Mouse (Mus musculus): ENCODE data around the gene Lpp. TPM values are rescaled to one million over a fixed set of nuclear protein-coding genes. Genes with fewer than 3 reads are reported as not detected.

Lpp gene
- total and polyA plus RNA-seq, 3 experiments, result 0.64 to 1.2 (median 0.68) TPM

GRCm38 (mm10) chr16:24955054-24955453 is 561.7 kb downstream of the Lpp start:
- Histone ChIP-seq H3K79me2 (replicated peaks; ENCODE audit: control insufficient read depth, extremely low read depth, insufficient read depth, poor library complexity, severe bottlenecking) (no peaks in the 10 kb centered on the region), H3K4me3 (replicated peaks in 1 of 3; ENCODE audit: low read depth in 2 of 3, low read length in 2 of 3, poor library complexity in 1 of 3) (no peak overlapping the region), H3K9ac (ENCODE audit: insufficient read depth, low read depth) (no peak overlapping the region), H3K36me3 (replicated peaks in 1 of 2; ENCODE audit: control insufficient read depth in 1 of 2, insufficient read depth in 1 of 2, low read length in 1 of 2) (no peaks in the 10 kb centered on the region), H3K27me3 (replicated peaks) (no peaks in the 10 kb centered on the region), H3K4me2 (ENCODE audit: insufficient read depth, low read depth, poor library complexity, severe bottlenecking) (no peak overlapping the region), H3K4me1 (ENCODE audit: control insufficient read depth in 1 of 2, insufficient read depth in 2 of 2) (no peaks in the 10 kb centered on the region), H3K27ac (ENCODE audit: insufficient read depth, low read depth) (no peak overlapping the region), H3K9me3 (replicated peaks; ENCODE audit: low read length) (peaks cover 5% of the 10 kb centered on the region)
- in situ Hi-C loops (cut with MboI; ENCODE audit: low pct_ligation_motif_present, low pct_unique_long_range_greater_than_20kb, low sequenced_read_pairs), result no loop called here
- TF ChIP-seq RCOR1 (conservative IDR thresholded peaks at IDR 0.05; ENCODE audit: low read depth, low read length) (no peak), PAX5 (IDR thresholded peaks at IDR 0.05; ENCODE audit: low read length) (no peak), SMC3 (IDR thresholded peaks at IDR 0.05; ENCODE audit: low read depth, low read length) (no peak), EP300 (IDR thresholded peaks at IDR 0.05; ENCODE audit: low read length) (no peak), NRF1 (IDR thresholded peaks at IDR 0.05; ENCODE audit: low read depth, low read length) (no peak), BHLHE40 (IDR thresholded peaks at IDR 0.05; ENCODE audit: low read depth, low read length) (no peak), TBP (conservative IDR thresholded peaks at IDR 0.05; ENCODE audit: low read depth, low read length) (no peak), USF1 (IDR thresholded peaks at IDR 0.05; ENCODE audit: low read depth, low read length) (no peak), ZKSCAN1 (IDR thresholded peaks at IDR 0.05; ENCODE audit: borderline replicate concordance, low read depth, low read length) (no peak), MYC (IDR thresholded peaks at IDR 0.05; ENCODE audit: low read depth, low read length) (no peak), RAD21 (IDR thresholded peaks at IDR 0.05; ENCODE audit: low read depth, low read length) (no peak), IRF4 (IDR thresholded peaks at IDR 0.05; ENCODE audit: low read depth, low read length) (no peak), MAZ (IDR thresholded peaks at IDR 0.05; ENCODE audit: low read depth, low read length) (no peak), POLR2AphosphoS2 (IDR thresholded peaks at IDR 0.05; ENCODE audit: low read depth, low read length) (no peak), MXI1 (IDR thresholded peaks at IDR 0.05; ENCODE audit: low read depth, low read length) (no peak), ZC3H11A (IDR thresholded peaks at IDR 0.05; ENCODE audit: low read depth, low read length) (no peak), UBTF (IDR thresholded peaks at IDR 0.05; ENCODE audit: low read depth, low read length) (no peak), MAX (IDR thresholded peaks at IDR 0.05; ENCODE audit: low read length) (no peak), E2F4 (IDR thresholded peaks at IDR 0.05; ENCODE audit: insufficient replicate concordance, low read depth, low read length) (no peak), MEF2A (IDR thresholded peaks at IDR 0.05; ENCODE audit: borderline replicate concordance, low read depth, low read length) (no peak)
- dilution Hi-C loops (cut with MboI; ENCODE audit: extremely low pct_ligation_motif_present, extremely low pct_unique_long_range_greater_than_20kb, low sequenced_read_pairs), result no loop called here
- DNase-seq (ENCODE audit: extremely low read depth), result no peak

GRCm38 (mm10) chr16:24958661-24959060 is 565.4 kb downstream of the Lpp start:
- DNase-seq (ENCODE audit: extremely low read depth), result no peak
- H3K79me2 ChIP-seq (replicated peaks; ENCODE audit: control insufficient read depth, extremely low read depth, insufficient read depth, poor library complexity, severe bottlenecking), result no peaks in the 10 kb centered on the region
- no peak overlapping the region for H3K9ac ChIP-seq (ENCODE audit: insufficient read depth, low read depth)
- peaks cover 0 to 2% of the 10 kb centered on the region in 2 experiments; a peak in 1 of 4 replicates for H3K4me1 ChIP-seq (ENCODE audit: control insufficient read depth in 1 of 2, insufficient read depth in 2 of 2)
- H3K4me3 ChIP-seq (replicated peaks in 1 of 3; ENCODE audit: low read depth in 2 of 3, low read length in 2 of 3, poor library complexity in 1 of 3), result no peak overlapping the region
- no peak overlapping the region for H3K27ac ChIP-seq (ENCODE audit: insufficient read depth, low read depth)
- in situ Hi-C loops (cut with MboI; ENCODE audit: low pct_ligation_motif_present, low pct_unique_long_range_greater_than_20kb, low sequenced_read_pairs) (no loop called here), dilution Hi-C loops (cut with MboI; ENCODE audit: extremely low pct_ligation_motif_present, extremely low pct_unique_long_range_greater_than_20kb, low sequenced_read_pairs) (no loop called here)
- TF ChIP-seq ZNF384 (IDR thresholded peaks at IDR 0.05; ENCODE audit: low read depth, low read length) (no peak), ZKSCAN1 (IDR thresholded peaks at IDR 0.05; ENCODE audit: borderline replicate concordance, low read depth, low read length) (no peak), JUN (IDR thresholded peaks at IDR 0.05; ENCODE audit: insufficient read depth, low read depth, low read length) (no peak), UBTF (IDR thresholded peaks at IDR 0.05; ENCODE audit: low read depth, low read length) (no peak), NELFE (IDR thresholded peaks at IDR 0.05; ENCODE audit: low read depth, low read length) (no peak), MYC (IDR thresholded peaks at IDR 0.05; ENCODE audit: low read depth, low read length) (no peak), IRF4 (IDR thresholded peaks at IDR 0.05; ENCODE audit: low read depth, low read length) (no peak), GABPA (IDR thresholded peaks at IDR 0.05; ENCODE audit: insufficient replicate concordance, low read depth, low read length) (no peak), POLR2A (IDR thresholded peaks at IDR 0.05; ENCODE audit: low read depth, low read length) (no peak), POLR2AphosphoS2 (IDR thresholded peaks at IDR 0.05; ENCODE audit: low read depth, low read length) (no peak), ZC3H11A (IDR thresholded peaks at IDR 0.05; ENCODE audit: low read depth, low read length) (no peak), ELF1 (IDR thresholded peaks at IDR 0.05; ENCODE audit: low read depth, low read length) (no peak), HCFC1 (IDR thresholded peaks at IDR 0.05; ENCODE audit: low read depth, low read length) (no peak), JUND (conservative IDR thresholded peaks at IDR 0.05; ENCODE audit: low read depth, low read length) (no peak)
- H3K9me3 ChIP-seq (replicated peaks; ENCODE audit: low read length), result peaks cover 5% of the 10 kb centered on the region
- no peak overlapping the region for H3K4me2 ChIP-seq (ENCODE audit: insufficient read depth, low read depth, poor library complexity, severe bottlenecking)
- no peaks in the 10 kb centered on the region for H3K27me3 ChIP-seq (replicated peaks)
- no peaks in the 10 kb centered on the region for H3K36me3 ChIP-seq (replicated peaks in 1 of 2; ENCODE audit: control insufficient read depth in 1 of 2, insufficient read depth in 1 of 2, low read length in 1 of 2)

Data from CH12.LX (cell line).